Mouse (Mus musculus) stomach, embryonic 16.5 days (tissue): Measurements from ENCODE around the gene Fam155a. TPM values are rescaled to one million over a fixed set of nuclear protein-coding genes. Genes with fewer than 3 reads are reported as not detected.

Experiments used
- ATAC-seq: fragments of 200-750 bp; cut with Nextera tagmentation; 2 replicates; pipeline ENCODE4 v1.8.0; 2017; ENCODE audit warnings: moderate number of reproducible peaks, moderate TSS enrichment; ENCODE audit not compliant: insufficient read depth, low FRiP score
- H3K27ac ChIP-seq: fragments of 300-500 bp; sonication (generic); 2 replicates; pipeline ENCODE4 v1.5.1; 2014; ENCODE audit warnings: low read length
- H3K27me3 ChIP-seq: fragments of 300-500 bp; sonication (generic); 2 replicates; pipeline ENCODE4 v1.6.1; 2014; ENCODE audit warnings: low read length, control low read depth, mixed read lengths; ENCODE audit not compliant: control insufficient read depth, insufficient read depth
- H3K36me3 ChIP-seq: fragments of 300-500 bp; sonication (generic); 2 replicates; pipeline ENCODE4 v1.6.1; 2014; ENCODE audit warnings: low read length; ENCODE audit not compliant: control insufficient read depth, insufficient read depth
- H3K4me1 ChIP-seq: fragments of 300-500 bp; sonication (generic); 2 replicates; pipeline ENCODE4 v1.6.1; 2014; ENCODE audit warnings: low read length, control low read depth, mixed read lengths; ENCODE audit not compliant: control insufficient read depth, insufficient read depth
- H3K4me2 ChIP-seq: fragments of 300-500 bp; sonication (generic); 2 replicates; pipeline ENCODE4 v1.6.1; 2014; ENCODE audit warnings: low read depth, low read length, mixed read lengths
- H3K4me3 ChIP-seq: fragments of 300-500 bp; sonication (generic); replicated peaks from 2 replicates; pipeline ENCODE4 v1.5.1; 2014; ENCODE audit warnings: mild to moderate bottlenecking, low read length
- H3K9ac ChIP-seq: fragments of 300-500 bp; sonication (generic); 2 replicates; pipeline ENCODE4 v1.6.1; 2014; ENCODE audit warnings: low read length
- H3K9me3 ChIP-seq: fragments of 300-500 bp; sonication (generic); replicated peaks from 2 replicates; pipeline ENCODE4 v1.6.1; 2016; ENCODE audit warnings: low read length, control low read depth; ENCODE audit not compliant: control insufficient read depth
- WGBS: fragments of 180-500 bp; shearing (Covaris S2); extraction: QIAGEN DNeasy Blood & Tissue Kit; methylation state at CpG from one replicate; pipeline ENCODE4 v1.1.7; 2014; 5-methylcytosine and 5-hydroxymethylcytosine counted together
- polyA plus RNA-seq: library from polyadenylated mRNA; unstranded; fragments of >200 nt; fragmentation: Nextera tagmentation; extraction: Ambion mirVana; gene quantifications from 2 replicates; pipeline ENCODE4 v1.2.1, GENCODE M21; 2015

Fam155a gene
- polyA plus RNA-seq, 1 experiment from 2014 or later = 1.0 TPM

DNA sequence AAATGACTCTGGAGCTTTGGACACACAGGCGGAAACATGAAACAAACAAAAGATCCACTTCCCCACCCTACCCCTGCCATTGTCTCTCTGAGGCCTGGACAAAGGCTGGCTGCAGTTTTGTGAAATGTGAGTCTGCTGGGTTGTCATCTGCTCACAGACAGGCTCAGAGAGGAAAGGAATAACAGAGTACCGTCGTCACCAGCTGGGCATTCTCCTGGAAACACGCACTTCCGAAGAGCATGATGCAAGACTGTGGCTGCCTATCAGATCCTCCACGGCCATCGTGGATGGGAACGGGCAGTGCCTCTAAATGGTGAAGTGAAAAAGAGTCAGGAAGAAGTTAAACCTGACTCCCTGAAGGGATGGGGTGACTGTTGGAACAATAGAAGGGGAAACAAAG lies 509.4 kb downstream of the Fam155a start:
- Histone ChIP-seq H3K4me1 (no peaks in the 10 kb centered on the region), H3K9ac (no peak overlapping the region), H3K27me3 (no peaks in the 10 kb centered on the region), H3K4me2 (no peak overlapping the region), H3K27ac (no peak overlapping the region), H3K4me3 (no peak overlapping the region), H3K9me3 (no peaks in the 10 kb centered on the region), H3K36me3 (no peaks in the 10 kb centered on the region)
- 51% methylated on average over 8 of the region's 8 CpGs for WGBS
- no peak for ATAC-seq

DNA sequence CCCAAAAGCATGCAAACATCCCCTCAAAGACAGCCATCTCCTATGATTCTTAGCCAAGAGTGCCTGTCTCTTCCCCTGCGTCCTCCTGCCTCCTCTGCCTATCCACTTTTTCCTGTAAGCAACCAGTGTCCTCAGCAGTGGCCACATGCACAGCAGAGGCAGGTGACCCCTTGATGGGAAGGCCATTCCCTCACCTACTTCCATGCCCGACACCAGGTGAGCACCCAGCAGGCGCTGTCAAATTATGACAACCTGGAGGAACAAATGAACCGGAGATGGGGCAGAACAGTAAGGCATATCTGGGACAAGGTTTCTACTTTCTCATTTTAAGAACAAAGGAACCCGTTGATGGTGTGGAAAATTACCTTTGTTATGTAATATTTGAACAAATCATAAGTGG lies 515.6 kb downstream of the Fam155a start:
- H3K36me3 ChIP-seq = no peaks in the 10 kb centered on the region
- no peak overlapping the region for H3K27ac ChIP-seq
- no peak overlapping the region for H3K9ac ChIP-seq
- no peak overlapping the region for H3K4me3 ChIP-seq
- no peaks in the 10 kb centered on the region for H3K27me3 ChIP-seq
- no peaks in the 10 kb centered on the region for H3K4me1 ChIP-seq
- no peaks in the 10 kb centered on the region for H3K9me3 ChIP-seq
- ATAC-seq = no peak
- H3K4me2 ChIP-seq = no peak overlapping the region
- WGBS = 88% methylated on average over 5 of the region's 5 CpGs

DNA sequence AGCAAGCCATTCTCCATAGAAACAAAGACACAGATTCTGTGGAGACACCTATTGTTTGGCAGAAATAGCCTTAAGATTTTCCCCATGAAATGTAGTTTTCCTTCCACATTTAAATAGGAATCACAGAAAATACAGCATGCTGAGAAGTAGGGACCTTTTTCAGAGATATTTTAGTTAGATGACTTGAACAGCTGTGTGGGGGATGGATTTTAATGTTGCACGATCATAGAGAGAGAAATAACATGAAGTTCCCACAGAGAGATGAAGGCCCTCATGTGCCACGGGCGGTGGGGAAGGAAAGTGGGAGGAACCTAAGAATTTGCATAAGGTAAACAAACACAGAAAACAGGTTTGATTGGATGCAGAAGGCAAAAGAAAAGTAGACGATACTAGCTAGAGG lies 518.0 kb downstream of the Fam155a start:
- no peaks in the 10 kb centered on the region for H3K9me3 ChIP-seq
- 69% methylated on average over 4 of the region's 4 CpGs for WGBS
- H3K27ac ChIP-seq = no peak overlapping the region
- H3K36me3 ChIP-seq = no peaks in the 10 kb centered on the region
- H3K4me1 ChIP-seq = no peaks in the 10 kb centered on the region
- ATAC-seq = no peak
- H3K9ac ChIP-seq = no peak overlapping the region
- H3K4me2 ChIP-seq = no peak overlapping the region
- H3K27me3 ChIP-seq = no peaks in the 10 kb centered on the region
- no peak overlapping the region for H3K4me3 ChIP-seq

DNA sequence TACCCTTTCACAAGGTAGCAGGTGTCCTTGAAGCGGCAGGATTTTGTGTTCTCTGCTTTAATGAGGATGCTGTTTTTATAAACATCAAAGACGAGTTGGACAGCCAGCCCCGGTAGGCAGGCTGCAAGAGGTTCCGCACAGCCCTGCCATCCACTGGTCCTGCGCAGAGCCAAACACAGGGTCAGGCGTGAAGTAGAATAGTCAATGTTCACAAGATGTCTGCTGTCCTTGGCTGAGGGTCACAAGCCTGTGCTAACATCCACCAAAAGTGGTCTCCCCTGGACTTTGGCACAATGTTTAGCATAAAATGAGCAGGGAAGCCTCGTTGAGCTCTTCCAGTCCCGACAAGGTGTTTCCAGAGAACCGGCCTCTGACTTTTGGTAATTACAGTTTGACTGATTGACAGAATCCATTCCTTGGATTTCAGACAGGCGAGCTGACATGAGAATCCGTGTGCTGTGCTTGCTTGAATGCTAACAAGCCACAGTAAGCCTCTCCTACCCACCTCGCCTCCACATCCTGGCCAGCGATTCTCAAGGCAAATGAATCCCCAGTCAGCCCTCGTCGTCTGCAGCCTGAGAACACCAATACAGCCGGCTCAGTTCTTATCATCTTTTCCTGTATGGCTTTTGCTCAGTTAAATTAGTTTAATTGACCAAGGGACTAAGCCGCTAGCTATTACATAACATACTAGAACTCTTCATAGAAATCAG lies 522.7 kb downstream of the Fam155a start:
- WGBS = 68% methylated on average over 17 of the region's 17 CpGs
- Histone ChIP-seq H3K4me2 (no peak overlapping the region), H3K27ac (no peak overlapping the region), H3K36me3 (no peaks in the 10 kb centered on the region), H3K9me3 (no peaks in the 10 kb centered on the region), H3K4me1 (no peaks in the 10 kb centered on the region), H3K9ac (no peak overlapping the region), H3K27me3 (no peaks in the 10 kb centered on the region), H3K4me3 (no peak overlapping the region)
- no peak for ATAC-seq

DNA sequence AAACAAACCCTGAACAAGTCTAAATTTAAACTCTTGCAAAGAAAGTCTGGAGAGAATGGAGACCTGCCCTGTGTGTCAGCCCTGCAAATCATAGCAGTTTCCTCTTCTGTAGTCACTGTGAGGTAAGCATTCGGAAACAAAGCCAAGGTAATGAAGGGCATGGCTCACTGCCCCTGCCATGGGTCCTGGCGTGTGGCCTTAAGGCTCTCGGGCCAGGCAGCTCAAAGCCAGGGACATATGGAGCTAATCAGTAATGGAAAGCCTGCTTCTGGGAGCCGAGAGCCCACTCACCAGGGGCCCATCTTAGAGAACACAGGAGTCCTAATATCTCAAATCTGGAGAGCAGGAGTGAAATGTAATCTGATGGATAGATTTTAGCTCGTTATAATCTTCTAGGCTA lies 525.0 kb downstream of the Fam155a start:
- Histone ChIP-seq H3K9me3 (no peaks in the 10 kb centered on the region), H3K9ac (no peak overlapping the region), H3K27ac (no peak overlapping the region), H3K27me3 (no peaks in the 10 kb centered on the region), H3K4me2 (no peak overlapping the region), H3K4me3 (no peak overlapping the region), H3K4me1 (no peaks in the 10 kb centered on the region), H3K36me3 (no peaks in the 10 kb centered on the region)
- ATAC-seq = no peak
- 56% methylated on average over 5 of the region's 5 CpGs for WGBS

DNA sequence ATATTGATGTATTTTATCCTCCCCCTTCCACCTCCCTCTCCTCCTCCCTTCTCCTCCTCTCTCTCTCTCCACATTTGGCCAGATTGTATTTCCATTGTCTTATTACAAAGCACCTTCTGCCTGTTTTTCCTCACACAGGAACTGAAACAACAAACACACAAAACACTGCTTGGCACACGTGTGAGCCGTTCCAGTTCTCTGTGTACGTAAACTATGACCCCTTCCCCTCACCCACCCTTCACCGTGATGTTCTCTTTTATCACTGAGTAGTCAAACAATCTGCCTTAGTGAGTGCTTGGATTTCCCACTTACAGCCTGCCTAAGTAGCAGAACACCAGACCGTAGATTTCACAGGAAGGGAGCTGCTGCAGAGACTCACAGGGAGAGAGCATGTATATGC lies 530.0 kb downstream of the Fam155a start:
- H3K4me1 ChIP-seq = no peaks in the 10 kb centered on the region
- H3K9me3 ChIP-seq = no peaks in the 10 kb centered on the region
- no peak for ATAC-seq
- 16% methylated on average over 5 of the region's 5 CpGs for WGBS
- no peaks in the 10 kb centered on the region for H3K27me3 ChIP-seq
- H3K36me3 ChIP-seq = no peaks in the 10 kb centered on the region
- no peak overlapping the region for H3K27ac ChIP-seq
- no peak overlapping the region for H3K4me3 ChIP-seq
- H3K4me2 ChIP-seq = no peak overlapping the region
- no peak overlapping the region for H3K9ac ChIP-seq

DNA sequence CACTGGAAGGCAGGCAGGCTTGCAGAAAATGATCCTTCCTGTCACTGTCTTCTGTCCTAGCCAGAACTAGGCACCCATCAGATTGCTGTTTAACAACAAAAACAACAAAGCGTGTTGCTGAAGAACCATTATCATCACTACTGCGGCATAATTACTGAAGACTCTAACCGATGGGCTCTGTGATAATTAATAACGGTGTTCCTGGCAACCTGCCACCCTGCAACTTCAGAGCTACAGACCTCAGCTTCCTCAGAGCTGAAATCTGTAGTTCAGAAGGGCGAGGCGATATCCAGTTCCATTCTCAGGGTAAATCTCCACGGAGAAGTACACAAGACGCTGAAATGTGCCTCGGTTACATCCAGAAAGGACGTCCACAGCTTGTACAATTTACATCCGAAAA lies 531.2 kb downstream of the Fam155a start:
- Histone ChIP-seq H3K9me3 (no peaks in the 10 kb centered on the region), H3K27me3 (no peaks in the 10 kb centered on the region), H3K4me1 (no peaks in the 10 kb centered on the region; the same call in 1 of the 2 replicates), H3K36me3 (no peaks in the 10 kb centered on the region), H3K4me3 (no peak overlapping the region), H3K9ac (no peak overlapping the region), H3K4me2 (no peak overlapping the region), H3K27ac (no peak overlapping the region)
- 32% methylated on average over 11 of the region's 11 CpGs for WGBS
- ATAC-seq = no peak

DNA sequence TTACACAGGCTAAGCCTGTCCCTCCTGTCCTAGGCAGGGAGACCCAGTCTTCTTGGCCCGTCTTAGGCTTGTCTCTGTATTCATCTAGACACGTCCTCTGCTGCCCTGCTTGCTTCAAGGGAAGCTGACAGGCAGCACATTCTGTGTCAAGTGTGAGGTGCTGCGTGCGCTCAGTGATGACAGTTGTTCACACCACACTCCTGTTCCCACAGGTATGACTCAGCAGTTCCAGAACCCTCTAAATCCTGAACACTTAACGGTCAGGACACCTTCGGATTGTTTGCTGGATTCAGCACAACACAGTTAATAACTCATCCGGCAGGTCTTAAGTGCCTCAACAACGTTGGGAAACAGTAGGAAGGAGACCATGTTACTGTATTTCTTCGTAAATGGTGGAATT lies 532.0 kb downstream of the Fam155a start:
- Histone ChIP-seq H3K4me2 (no peak overlapping the region), H3K9me3 (no peaks in the 10 kb centered on the region), H3K4me1 (no peaks in the 10 kb centered on the region; the same call in 1 of the 2 replicates), H3K36me3 (no peaks in the 10 kb centered on the region), H3K9ac (no peak overlapping the region), H3K4me3 (no peak overlapping the region), H3K27me3 (no peaks in the 10 kb centered on the region), H3K27ac (no peak overlapping the region)
- 64% methylated on average over 9 of the region's 9 CpGs for WGBS
- ATAC-seq = no peak

DNA sequence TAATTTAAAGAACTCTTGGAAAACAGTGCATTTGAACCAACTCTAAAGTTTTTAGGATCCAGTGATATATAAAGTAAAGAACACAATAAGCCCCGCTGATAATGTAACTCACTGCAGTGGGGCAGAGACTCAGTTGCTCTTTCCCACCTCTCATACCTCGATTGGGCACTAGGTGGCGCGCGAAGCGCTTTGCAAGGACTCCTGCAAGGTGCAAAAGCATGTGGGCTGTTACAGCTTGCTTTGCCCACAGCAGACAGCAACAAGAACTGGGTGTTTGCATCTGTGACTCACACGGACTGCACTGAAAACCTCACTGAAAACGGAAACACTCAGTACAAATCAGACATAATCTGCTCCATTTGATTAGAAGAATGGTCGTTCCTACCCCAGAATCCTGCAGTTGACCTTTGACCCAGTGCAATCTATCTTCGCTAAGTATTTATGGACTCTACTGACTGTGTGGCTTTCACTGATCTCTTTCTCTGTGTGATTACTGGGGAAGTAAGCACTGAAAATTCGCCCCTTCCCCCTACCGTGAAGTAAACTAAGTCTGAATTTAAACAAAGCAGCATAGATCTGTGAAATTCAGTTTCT lies 537.5 kb downstream of the Fam155a start:
- Histone ChIP-seq H3K27ac (no peak overlapping the region), H3K36me3 (no peaks in the 10 kb centered on the region), H3K4me1 (no peaks in the 10 kb centered on the region; the same call in 1 of the 2 replicates), H3K9me3 (no peaks in the 10 kb centered on the region), H3K27me3 (no peaks in the 10 kb centered on the region), H3K4me3 (no peak overlapping the region), H3K9ac (no peak overlapping the region), H3K4me2 (peak overlapping the region; percentile 9; the same call in 1 of the 2 replicates)
- peak; percentile 88 for ATAC-seq
- 4% methylated on average over 12 of the region's 12 CpGs for WGBS
